Mouse (Mus musculus) liver, embryonic 14.5 days (tissue): ENCODE data around the gene Fam122c. TPM values are rescaled to one million over a fixed set of nuclear protein-coding genes. Genes with fewer than 3 reads are reported as not detected.

Experiments
- ATAC-seq: fragments of 200-750 bp; cut with Nextera tagmentation; 2 replicates; pipeline ENCODE4 v1.8.0; 2017; ENCODE audit warnings: moderate number of reproducible peaks, mild to moderate bottlenecking, moderate library complexity; ENCODE audit not compliant: insufficient read depth
- DNase-seq, 3 experiments: peaks; one replicate each; pipeline ENCODE4 v3.0.0-alpha.2; 2012 to 2013; ENCODE audit warnings: low read depth in 3 of 3, low spot score in 3 of 3
- H3K27ac ChIP-seq: fragments of 300-500 bp; sonication (generic); 2 replicates; pipeline ENCODE4 v1.5.1; 2014; ENCODE audit warnings: moderate library complexity, mild to moderate bottlenecking, control low read depth, inconsistent platforms
- H3K27me3 ChIP-seq: fragments of 300-500 bp; sonication (generic); 2 replicates; pipeline ENCODE4 v1.6.1; 2014; ENCODE audit warnings: mild to moderate bottlenecking, low read length, moderate library complexity; ENCODE audit not compliant: control insufficient read depth, insufficient read depth
- H3K36me3 ChIP-seq: fragments of 300-500 bp; sonication (generic); replicated peaks from 2 replicates; pipeline ENCODE4 v1.6.1; 2014; ENCODE audit warnings: low read depth; ENCODE audit not compliant: control insufficient read depth, insufficient read depth
- H3K4me1 ChIP-seq, 2 experiments: fragments of 200-500 bp in 1 of 2; fragments of 300-500 bp in 1 of 2; sonication (generic) in 1 of 2; replicated peaks; 2 replicates each; pipeline ENCODE4 v1.6.1; 2012 to 2014; ENCODE audit warnings: antibody characterized with exemption in 1 of 2, inconsistent platforms in 1 of 2, low read length in 1 of 2; ENCODE audit not compliant: control insufficient read depth in 2 of 2, insufficient read depth in 2 of 2
- H3K4me2 ChIP-seq: fragments of 300-500 bp; sonication (generic); 2 replicates; pipeline ENCODE4 v1.6.1; 2014; ENCODE audit warnings: low read depth, mild to moderate bottlenecking, control low read depth, moderate library complexity
- H3K4me3 ChIP-seq, 2 experiments: fragments of 200-500 bp in 1 of 2; fragments of 300-500 bp in 1 of 2; sonication (generic) in 1 of 2; 2 replicates each; pipeline ENCODE4 v1.5.1; 2012 to 2014; ENCODE audit warnings: low read depth in 2 of 2, low read length in 2 of 2, mild to moderate bottlenecking in 2 of 2, control low read depth in 1 of 2, inconsistent platforms in 1 of 2, moderate library complexity in 1 of 2; ENCODE audit not compliant: insufficient read depth in 1 of 2
- H3K9ac ChIP-seq: fragments of 300-500 bp; sonication (generic); replicated peaks from 2 replicates; pipeline ENCODE4 v1.6.1; 2014; ENCODE audit warnings: mild to moderate bottlenecking, control low read depth, moderate library complexity
- H3K9me3 ChIP-seq: fragments of 300-500 bp; sonication (generic); 2 replicates; pipeline ENCODE4 v1.6.1; 2016; ENCODE audit warnings: low read length, mixed read lengths; ENCODE audit not compliant: control insufficient read depth
- CTCF ChIP-seq: IDR thresholded peaks from 2 replicates; pipeline ENCODE4 v1.5.1; 2016; ENCODE audit warnings: antibody characterized with exemption, low read depth, control low read depth
- EP300 ChIP-seq: IDR thresholded peaks from 2 replicates; pipeline ENCODE4 v1.6.1; 2016; ENCODE audit warnings: antibody characterized with exemption, low read depth
- WGBS: fragments of 180-500 bp; shearing (Covaris S2); extraction: QIAGEN DNeasy Blood & Tissue Kit; methylation state at CpG from one replicate; pipeline ENCODE4 v1.1.7; 2014; ENCODE audit not compliant: insufficient replicate concordance; 5-methylcytosine and 5-hydroxymethylcytosine counted together
- polyA plus RNA-seq, 2 experiments: library from polyadenylated mRNA; depleted of rRNA in 1 of 2; stranded (reverse) in 1 of 2; unstranded in 1 of 2; fragments of >200 nt; fragmentation: Nextera tagmentation in 1 of 2; extraction: Ambion mirVana in 1 of 2; gene quantifications; 2 replicates each; pipeline versions ENCODE4 v1.2.1 to v1.2.3; 2012 to 2014

Gene Fam122c
- polyA plus RNA-seq (2012; rRNA removed): not detected in 2 replicates
- not detected in 2 replicates for polyA plus RNA-seq (2014; fragmentation: Nextera tagmentation; extraction: Ambion mirVana)

GRCm38 (mm10) chrX:53273124-53273523 is at the start of gene Fam122c:
Fam122c (plus strand) TSS chrX:53273424.
- Histone ChIP-seq H3K4me3 (no peak within 1 kb of the TSS), H3K4me2 (no peak within 1 kb of the TSS), H3K9me3 (no peaks in the 10 kb centered on the region), H3K9ac (no peak within 1 kb of the TSS), H3K36me3 (no peaks in the 10 kb centered on the region), H3K27ac (no peak within 1 kb of the TSS), H3K27me3 (no peaks in the 10 kb centered on the region), H3K4me1 (peaks cover 0 to 2% of the 10 kb centered on the region in 2 experiments; a peak in 1 of 4 replicates)
- TF ChIP-seq EP300: no peak
- TF ChIP-seq CTCF: no peak
- WGBS: 29% methylated on average over 1 of the region's 1 CpGs
- no peak for ATAC-seq
- DNase-seq: no peak

- no peak overlapping the region for H3K4me3 ChIP-seq
- 52% methylated on average over 6 of the region's 6 CpGs for WGBS
These were observed 48.8 kb upstream of the Fam122c start for GRCm38 (mm10) chrX:53224353-53224944.

GRCm38 (mm10) chrX:53231965-53232364 is 41.3 kb upstream of the Fam122c start:
- Histone ChIP-seq H3K4me3 (peak overlapping the region; percentile 4 to 49), H3K27me3 (no peaks in the 10 kb centered on the region), H3K4me1 (peaks cover 0 to 2% of the 10 kb centered on the region in 2 experiments; a peak in 1 of 4 replicates), H3K36me3 (no peaks in the 10 kb centered on the region), H3K27ac (no peak overlapping the region), H3K9ac (no peak overlapping the region; the same call in 1 of the 2 replicates), H3K4me2 (peak overlapping the region; percentile 60), H3K9me3 (no peaks in the 10 kb centered on the region)
- ATAC-seq (no peak), DNase-seq (no peak)
- 26% methylated on average over 13 of the region's 13 CpGs for WGBS
- TF ChIP-seq EP300 (no peak), CTCF (no peak)

More at GRCm38 (mm10) chrX:53224353-53224944, 48.8 kb upstream of the Fam122c start:
- Histone ChIP-seq H3K27me3 (no peaks in the 10 kb centered on the region), H3K9me3 (no peaks in the 10 kb centered on the region), H3K9ac (no peak overlapping the region), H3K4me2 (no peak overlapping the region), H3K4me1 (no peaks in the 10 kb centered on the region), H3K36me3 (no peaks in the 10 kb centered on the region), H3K27ac (no peak overlapping the region)
- ATAC-seq: no peak
- no peak for TF ChIP-seq CTCF
- no peak for TF ChIP-seq EP300
- DNase-seq: no peak

DNA sequence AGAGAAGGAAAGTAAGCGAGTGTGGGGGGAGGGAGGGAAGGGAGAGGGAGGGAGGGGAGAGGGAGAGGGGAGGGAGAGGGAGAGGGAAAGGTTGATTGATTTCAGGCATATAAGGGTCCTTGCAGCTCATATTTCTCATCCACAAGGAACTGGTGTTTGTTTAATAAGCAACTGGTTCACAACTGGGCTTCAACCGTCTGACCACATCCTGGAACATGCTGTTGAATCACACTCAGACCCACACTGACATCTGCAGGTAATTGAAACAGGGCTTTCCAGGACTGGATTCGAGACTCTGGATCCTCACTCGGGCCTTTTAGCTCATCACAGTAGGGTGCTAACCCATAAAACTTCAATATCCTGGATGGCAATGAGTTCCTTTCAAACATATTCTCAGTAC is 39.5 kb upstream of the Fam122c start:
- peaks cover 0 to 2% of the 10 kb centered on the region in 2 experiments; a peak in 1 of 4 replicates for H3K4me1 ChIP-seq
- no peak for TF ChIP-seq EP300
- peak; percentile 16; the same call in 1 of the 2 replicates for TF ChIP-seq CTCF
- no peak overlapping the region for H3K27ac ChIP-seq
- no peak overlapping the region for H3K4me2 ChIP-seq
- DNase-seq (no peak), ATAC-seq (no peak)
- no peaks in the 10 kb centered on the region for H3K27me3 ChIP-seq
- no peak overlapping the region for H3K4me3 ChIP-seq
- no peak overlapping the region for H3K9ac ChIP-seq
- H3K9me3 ChIP-seq: no peaks in the 10 kb centered on the region
- WGBS: 26% methylated on average over 4 of the region's 4 CpGs
- H3K36me3 ChIP-seq: no peaks in the 10 kb centered on the region

DNA sequence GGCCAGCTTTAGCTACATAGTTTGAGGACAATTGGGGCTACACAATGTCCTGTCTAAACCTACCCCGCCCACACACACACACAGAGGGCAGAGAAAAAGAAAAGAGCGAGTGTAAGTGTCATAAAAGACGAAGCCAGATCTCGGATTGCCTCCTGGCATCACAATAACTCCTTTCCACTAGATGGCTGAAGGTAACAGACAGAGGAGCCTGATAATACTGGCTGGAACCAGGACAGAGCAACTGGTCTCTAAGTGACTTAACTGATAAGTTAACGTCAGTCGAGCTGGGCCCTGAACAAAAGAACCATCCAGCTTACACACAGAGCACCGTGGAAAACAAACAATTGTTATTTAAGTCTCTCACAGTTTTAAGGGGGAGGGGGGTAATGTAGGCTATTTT is 36.8 kb upstream of the Fam122c start:
- no peaks in the 10 kb centered on the region for H3K36me3 ChIP-seq
- peaks cover 0 to 2% of the 10 kb centered on the region in 2 experiments; a peak in 1 of 4 replicates for H3K4me1 ChIP-seq
- 30% methylated on average over 7 of the region's 7 CpGs for WGBS
- H3K9ac ChIP-seq: no peak overlapping the region
- ATAC-seq: peak; percentile 64; the same call in 1 of the 2 replicates
- no peaks in the 10 kb centered on the region for H3K27me3 ChIP-seq
- H3K27ac ChIP-seq: no peak overlapping the region
- H3K9me3 ChIP-seq: no peaks in the 10 kb centered on the region
- no peak overlapping the region for H3K4me3 ChIP-seq
- no peak overlapping the region for H3K4me2 ChIP-seq
- peak in 2 of 3 experiments; percentile 7 to 24 for DNase-seq
- TF ChIP-seq EP300 (peak; percentile 49; the same call in 1 of the 2 replicates), CTCF (no peak)
